Mouse (Mus musculus): ENCODE results near the gene Cpne5.

GRCm38 (mm10) chr17:29135066-29135465 lies 102.9 kb downstream of the Cpne5 start:
- TF ChIP-seq CTCF (IDR thresholded peaks at IDR 0.05; ENCODE audit: low read depth) (no peak), EP300 (IDR thresholded peaks at IDR 0.05; ENCODE audit: low read depth) (no peak)
